Mouse (Mus musculus): ENCODE measurements around the gene Lrp3. TPM values are rescaled to one million over a fixed set of nuclear protein-coding genes. Genes with fewer than 3 reads are reported as not detected.
A peak's percentile ranks its signal among the peaks of the same experiment; 100 is the strongest.

The Lrp3 gene
- total and polyA plus RNA-seq, 3 experiments, result 0.16 TPM; not detected in 2

GRCm38 (mm10) chr7:35191276-35191675, 24.0 kb downstream of the Lrp3 start:
- no peaks in the 10 kb centered on the region for H3K36me3 ChIP-seq (replicated peaks)
- no peak overlapping the region for H3K4me3 ChIP-seq (ENCODE audit: low read depth, low read length)
- DNase-seq (ENCODE audit: low spot score) (no peak), ATAC-seq (ENCODE audit: extremely low read depth, insufficient number of reproducible peaks, low FRiP score, poor library complexity, severe bottlenecking) (no peak)
- H3K27me3 ChIP-seq (ENCODE audit: insufficient read depth, low read length), result no peaks in the 10 kb centered on the region; the same call in 1 of the 2 replicates
- TF ChIP-seq POLR2AphosphoS5 (IDR thresholded peaks at IDR 0.05; ENCODE audit: insufficient replicate concordance, low read depth, low read length), result no peak
- no peak for TF ChIP-seq CTCF (IDR thresholded peaks at IDR 0.05; ENCODE audit: low read depth, low read length)
- TF ChIP-seq TAL1 (conservative IDR thresholded peaks at IDR 0.05; ENCODE audit: low read depth, low read length), result no peak
- TF ChIP-seq GATA2 (IDR thresholded peaks at IDR 0.05; ENCODE audit: borderline replicate concordance, low read depth, low read length), result no peak
- TF ChIP-seq GATA1 (IDR thresholded peaks at IDR 0.05; ENCODE audit: borderline replicate concordance, low read length), result no peak
- no peaks in the 10 kb centered on the region for H3K4me1 ChIP-seq (ENCODE audit: insufficient read depth, low read depth, low read length)
- H3K9me3 ChIP-seq (replicated peaks), result peaks cover 3% of the 10 kb centered on the region

DNA sequence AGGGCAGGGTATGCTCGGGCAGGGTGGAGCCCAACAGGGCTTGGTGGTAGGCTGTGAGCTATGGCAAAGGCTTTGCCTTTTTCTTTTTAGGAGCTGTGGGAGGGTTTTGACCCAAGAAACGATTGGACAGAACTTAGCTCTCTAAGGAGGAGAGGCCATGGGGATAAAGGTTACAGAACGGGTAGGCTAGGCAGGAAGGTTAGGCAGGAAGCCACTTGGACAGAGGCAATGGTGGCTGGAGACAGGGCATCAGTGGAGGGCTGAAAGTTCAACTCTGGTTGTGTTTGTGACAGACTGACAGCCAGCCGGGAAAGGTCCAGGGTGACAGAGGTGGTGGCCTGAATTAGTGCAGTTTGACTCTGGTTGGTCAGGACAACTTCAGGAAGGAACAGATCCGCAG, 25.6 kb downstream of the Lrp3 start:
- H3K9me3 ChIP-seq (replicated peaks), result peaks cover 16% of the 10 kb centered on the region
- no peak overlapping the region for H3K4me3 ChIP-seq (ENCODE audit: low read depth, low read length)
- no peak for TF ChIP-seq TAL1 (conservative IDR thresholded peaks at IDR 0.05; ENCODE audit: low read depth, low read length)
- no peaks in the 10 kb centered on the region for H3K4me1 ChIP-seq (ENCODE audit: insufficient read depth, low read depth, low read length)
- ATAC-seq (ENCODE audit: extremely low read depth, insufficient number of reproducible peaks, low FRiP score, poor library complexity, severe bottlenecking) (no peak), DNase-seq (ENCODE audit: low spot score) (no peak)
- peaks cover 3% of the 10 kb centered on the region; the same call in 1 of the 2 replicates for H3K27me3 ChIP-seq (ENCODE audit: insufficient read depth, low read length)
- no peaks in the 10 kb centered on the region for H3K36me3 ChIP-seq (replicated peaks)

DNA sequence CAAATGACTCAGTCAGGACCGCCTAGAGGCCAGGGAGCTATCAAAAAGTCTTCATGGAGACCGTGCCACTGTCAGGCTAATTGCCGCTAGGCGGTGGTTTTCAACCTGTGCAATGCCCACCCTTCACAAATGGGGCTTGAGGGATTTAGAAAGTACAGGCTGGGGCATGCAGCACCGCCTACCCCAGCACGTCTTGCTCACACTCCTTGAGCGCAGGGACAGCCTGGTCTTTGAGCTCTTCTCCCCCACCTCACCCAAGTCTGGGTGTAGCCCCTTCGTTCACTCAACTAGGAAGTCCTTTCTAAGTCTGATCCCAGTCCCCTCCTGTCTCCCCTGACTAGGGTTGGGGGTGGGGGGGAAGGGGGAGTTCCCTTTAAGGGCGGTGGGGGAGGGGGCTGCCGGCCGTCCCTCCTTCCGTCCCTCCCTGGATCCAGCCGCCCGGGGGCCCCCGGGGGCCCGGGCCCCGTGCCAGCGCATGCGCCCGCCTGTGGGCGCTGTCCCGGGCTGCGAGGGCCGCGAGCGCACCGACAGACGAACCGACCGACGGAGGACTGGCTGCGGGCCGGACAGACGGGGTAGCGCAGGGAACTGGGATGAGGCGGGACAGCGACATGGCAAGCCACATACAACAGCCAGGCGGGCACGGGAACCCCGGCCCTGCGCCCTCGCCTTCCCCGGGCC, 29.3 kb downstream of the Lrp3 start, which contains the start of gene Slc7a10:
Gene Slc7a10 (plus strand): TSS at position 497 of the 681 bp plus-strand sequence.
- Histone ChIP-seq H3K9me3 (replicated peaks) (peaks cover 16% of the 10 kb centered on the region), H3K4me3 (ENCODE audit: low read depth, low read length) (peak within 1 kb of the TSS; percentile 23), H3K27me3 (ENCODE audit: insufficient read depth, low read length) (peaks cover 3% of the 10 kb centered on the region; the same call in 1 of the 2 replicates), H3K36me3 (replicated peaks) (no peaks in the 10 kb centered on the region), H3K4me1 (ENCODE audit: insufficient read depth, low read depth, low read length) (no peaks in the 10 kb centered on the region)
- ATAC-seq (ENCODE audit: extremely low read depth, insufficient number of reproducible peaks, low FRiP score, poor library complexity, severe bottlenecking), result no peak
- TF ChIP-seq TAL1 (conservative IDR thresholded peaks at IDR 0.05; ENCODE audit: low read depth, low read length) (no peak), CTCF (IDR thresholded peaks at IDR 0.05; ENCODE audit: low read depth, low read length) (no peak), POLR2AphosphoS5 (IDR thresholded peaks at IDR 0.05; ENCODE audit: insufficient replicate concordance, low read depth, low read length) (no peak), GATA1 (IDR thresholded peaks at IDR 0.05; ENCODE audit: borderline replicate concordance, low read length) (no peak), GATA2 (IDR thresholded peaks at IDR 0.05; ENCODE audit: borderline replicate concordance, low read depth, low read length) (no peak)
- no peak for DNase-seq (ENCODE audit: low spot score)

DNA sequence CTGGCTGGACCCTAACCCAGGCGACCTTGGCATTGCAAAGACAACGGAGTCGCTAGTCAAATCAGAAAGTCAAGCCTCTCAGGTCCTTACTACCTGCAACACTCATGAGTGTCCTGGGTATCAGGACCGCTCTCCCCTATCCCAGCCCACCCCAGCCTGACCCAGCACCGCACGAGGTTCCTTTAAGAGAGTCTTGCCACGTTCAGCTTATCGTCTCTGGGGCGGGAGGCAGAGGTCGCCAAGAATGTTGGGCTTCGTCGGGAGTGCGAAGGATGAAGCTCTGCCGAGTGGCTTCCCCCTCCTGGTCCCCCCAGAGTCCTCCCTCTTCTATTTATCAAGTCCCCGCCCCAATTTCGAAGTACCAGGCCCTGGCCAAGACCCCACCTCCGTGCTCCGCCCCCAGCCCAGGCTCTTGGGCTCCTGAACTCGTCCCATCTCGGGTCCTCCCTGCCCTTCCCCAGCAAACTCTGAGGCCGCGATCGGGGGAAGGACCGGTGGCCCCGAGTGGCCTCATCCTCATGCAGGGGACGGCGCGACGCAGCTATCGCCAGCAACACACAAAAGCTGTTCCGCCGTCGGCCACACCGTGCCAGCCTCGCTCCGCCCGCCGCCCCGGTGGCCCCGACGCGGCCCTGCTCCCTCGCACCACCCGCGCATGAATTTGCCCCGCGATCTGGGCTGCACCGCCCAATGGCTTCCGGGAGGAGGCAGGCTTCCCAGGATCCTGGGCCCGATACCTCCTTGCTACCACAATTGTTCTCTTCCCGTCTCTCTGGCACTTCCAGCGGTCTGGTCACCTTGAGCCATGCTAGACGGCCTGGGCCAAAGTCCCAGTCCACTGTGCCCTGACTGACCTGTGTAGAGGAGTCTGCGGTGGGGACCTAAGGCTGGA, 30.2 kb downstream of the Lrp3 start:
- TF ChIP-seq GATA2 (IDR thresholded peaks at IDR 0.05; ENCODE audit: borderline replicate concordance, low read depth, low read length) (no peak), TAL1 (conservative IDR thresholded peaks at IDR 0.05; ENCODE audit: low read depth, low read length) (no peak), CTCF (IDR thresholded peaks at IDR 0.05; ENCODE audit: low read depth, low read length) (no peak), GATA1 (IDR thresholded peaks at IDR 0.05; ENCODE audit: borderline replicate concordance, low read length) (no peak), POLR2AphosphoS5 (IDR thresholded peaks at IDR 0.05; ENCODE audit: insufficient replicate concordance, low read depth, low read length) (no peak)
- H3K4me3 ChIP-seq (ENCODE audit: low read depth, low read length), result peak overlapping the region; percentile 23
- ATAC-seq (ENCODE audit: extremely low read depth, insufficient number of reproducible peaks, low FRiP score, poor library complexity, severe bottlenecking) (no peak), DNase-seq (ENCODE audit: low spot score) (no peak)
- no peaks in the 10 kb centered on the region for H3K36me3 ChIP-seq (replicated peaks)
- no peaks in the 10 kb centered on the region for H3K4me1 ChIP-seq (ENCODE audit: insufficient read depth, low read depth, low read length)
- H3K9me3 ChIP-seq (replicated peaks), result peaks cover 16% of the 10 kb centered on the region
- peaks cover 3% of the 10 kb centered on the region; the same call in 1 of the 2 replicates for H3K27me3 ChIP-seq (ENCODE audit: insufficient read depth, low read length)

DNA sequence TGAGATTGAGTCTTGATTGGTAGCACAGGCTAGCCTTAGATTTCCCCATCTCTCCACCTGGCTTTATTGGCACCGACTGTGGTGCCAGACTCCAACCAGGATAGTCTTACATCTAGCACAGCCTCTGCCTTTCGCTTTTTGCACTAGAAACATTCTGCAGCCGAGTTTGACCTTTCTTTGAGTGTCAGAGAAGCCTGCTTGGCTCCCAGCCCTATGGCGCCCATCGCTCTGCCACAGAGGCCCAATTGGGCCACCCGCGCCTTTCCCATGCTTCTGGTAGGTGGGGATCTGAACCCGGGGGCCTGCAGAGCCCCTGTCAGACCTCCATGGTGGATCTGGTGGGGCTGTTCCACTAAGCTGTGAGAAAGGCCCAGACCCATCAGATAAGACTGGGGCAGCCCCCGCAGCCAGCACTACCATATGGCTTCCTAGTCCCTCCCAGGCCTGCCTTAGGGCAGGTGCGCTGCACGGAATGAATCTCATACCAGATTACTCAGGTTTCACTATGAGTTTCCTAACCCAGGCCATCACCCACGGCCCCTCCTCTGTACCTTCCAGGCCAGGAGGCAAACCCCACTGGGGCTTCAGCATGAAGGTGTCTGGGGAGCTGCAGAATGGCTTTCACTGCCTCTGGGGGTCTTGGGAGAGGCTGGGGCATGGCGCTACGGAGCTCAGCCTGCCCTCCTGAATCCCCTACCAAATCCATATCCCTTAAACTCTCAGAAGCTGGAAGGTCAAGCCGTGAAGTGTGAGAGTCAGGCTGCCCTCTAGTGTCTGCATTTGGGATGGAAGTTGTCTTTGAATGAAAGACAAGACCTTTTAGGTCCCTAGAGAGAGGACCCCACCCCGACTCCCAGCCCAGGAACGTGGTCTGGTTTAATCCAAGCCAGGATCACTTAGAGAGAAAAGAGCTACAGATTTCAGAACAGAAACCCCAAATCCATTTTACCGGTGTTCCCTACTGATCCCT, 38.6 kb downstream of the Lrp3 start:
- peak; percentile 24 for DNase-seq (ENCODE audit: low spot score)
- H3K4me1 ChIP-seq (ENCODE audit: insufficient read depth, low read depth, low read length), result peaks cover 10% of the 10 kb centered on the region
- H3K4me3 ChIP-seq (ENCODE audit: low read depth, low read length), result no peak overlapping the region
- TF ChIP-seq POLR2AphosphoS5 (IDR thresholded peaks at IDR 0.05; ENCODE audit: insufficient replicate concordance, low read depth, low read length), result no peak
- no peak for TF ChIP-seq TAL1 (conservative IDR thresholded peaks at IDR 0.05; ENCODE audit: low read depth, low read length)
- TF ChIP-seq CTCF (IDR thresholded peaks at IDR 0.05; ENCODE audit: low read depth, low read length), result no peak
- no peak for TF ChIP-seq GATA1 (IDR thresholded peaks at IDR 0.05; ENCODE audit: borderline replicate concordance, low read length)
- TF ChIP-seq GATA2 (IDR thresholded peaks at IDR 0.05; ENCODE audit: borderline replicate concordance, low read depth, low read length), result no peak
- no peak for ATAC-seq (ENCODE audit: extremely low read depth, insufficient number of reproducible peaks, low FRiP score, poor library complexity, severe bottlenecking)
- no peaks in the 10 kb centered on the region for H3K36me3 ChIP-seq (replicated peaks)
- H3K27me3 ChIP-seq (ENCODE audit: insufficient read depth, low read length), result peaks cover under 1% of the 10 kb centered on the region; the same call in 1 of the 2 replicates
- no peaks in the 10 kb centered on the region for H3K9me3 ChIP-seq (replicated peaks)
